Mouse (Mus musculus) stomach, postnatal 0 days (tissue): ENCODE data around the gene Gm28374. TPM values are rescaled to one million over a fixed set of nuclear protein-coding genes. Genes with fewer than 3 reads are reported as not detected.
A peak's percentile ranks its signal among the peaks of the same experiment; 100 is the strongest.
"Not testable (repeated sequence)": the region's sequence is repeated elsewhere in the genome, so short reads cannot be mapped to it uniquely, and the experiment has no call there.

Source experiments
- ATAC-seq: fragments of 200-750 bp; cut with Nextera tagmentation; 2 replicates; pipeline ENCODE4 v1.8.0; 2017; ENCODE audit not compliant: low FRiP score, low TSS enrichment
- DNase-seq: peaks from one replicate; pipeline ENCODE4 v3.0.0-alpha.2; 2016; ENCODE audit warnings: low spot score
- H3K27ac ChIP-seq: fragments of 300-500 bp; sonication (generic); replicated peaks from 2 replicates; pipeline ENCODE4 v1.5.1; 2014; ENCODE audit warnings: mild to moderate bottlenecking, control low read depth
- H3K27me3 ChIP-seq: fragments of 300-500 bp; sonication (generic); 2 replicates; pipeline ENCODE4 v1.6.1; 2014; ENCODE audit warnings: low read length; ENCODE audit not compliant: control insufficient read depth, insufficient read depth
- H3K36me3 ChIP-seq: fragments of 300-500 bp; sonication (generic); 2 replicates; pipeline ENCODE4 v1.6.1; 2014; ENCODE audit warnings: low read length, mixed read lengths; ENCODE audit not compliant: control insufficient read depth, insufficient read depth
- H3K4me1 ChIP-seq: fragments of 300-500 bp; sonication (generic); replicated peaks from 2 replicates; pipeline ENCODE4 v1.6.1; 2014; ENCODE audit warnings: antibody characterized with exemption; ENCODE audit not compliant: control insufficient read depth, insufficient read depth
- H3K4me2 ChIP-seq: fragments of 300-500 bp; sonication (generic); replicated peaks from 2 replicates; pipeline ENCODE4 v1.6.1; 2014; ENCODE audit warnings: low read depth, mild to moderate bottlenecking, control low read depth, moderate library complexity
- H3K4me3 ChIP-seq: fragments of 300-500 bp; sonication (generic); 2 replicates; pipeline ENCODE4 v1.5.1; 2014; ENCODE audit warnings: low read depth, low read length, control low read depth
- H3K9ac ChIP-seq: fragments of 300-500 bp; sonication (generic); 2 replicates; pipeline ENCODE4 v1.6.1; 2014; ENCODE audit warnings: mild to moderate bottlenecking, low read length, control low read depth, mixed read lengths
- H3K9me3 ChIP-seq: fragments of 300-500 bp; sonication (generic); 2 replicates; pipeline ENCODE4 v1.6.1; 2016; ENCODE audit warnings: low read length; ENCODE audit not compliant: control insufficient read depth
- CTCF ChIP-seq: IDR thresholded peaks from 2 replicates; pipeline ENCODE4 v1.5.1; 2016; ENCODE audit warnings: antibody characterized with exemption, low read depth, mild to moderate bottlenecking, moderate library complexity
- EP300 ChIP-seq: optimal IDR thresholded peaks from 2 replicates; pipeline ENCODE3; 2016; ENCODE audit warnings: antibody characterized with exemption
- WGBS: fragments of 180-500 bp; shearing (Covaris S2); extraction: QIAGEN DNeasy Blood & Tissue Kit; methylation state at CpG from one replicate; pipeline ENCODE4 v1.1.7; 2014; 5-methylcytosine and 5-hydroxymethylcytosine counted together
- polyA plus RNA-seq: library from polyadenylated mRNA; unstranded; fragments of >200 nt; fragmentation: Nextera tagmentation; extraction: Ambion mirVana; gene quantifications from 2 replicates; pipeline ENCODE4 v1.2.1, GENCODE M21; 2015

The Gm28374 gene
- 0.52 and 1.0 TPM in 2 replicates for polyA plus RNA-seq

- H3K27me3 ChIP-seq = no peaks in the 10 kb centered on the region
- no peak within 1 kb of the TSS for H3K9ac ChIP-seq
- H3K27ac ChIP-seq = no peak within 1 kb of the TSS
- no peak within 1 kb of the TSS for H3K4me2 ChIP-seq
- H3K36me3 ChIP-seq = peaks cover 8% of the 10 kb centered on the region; the same call in 1 of the 2 replicates
- ATAC-seq = no peak
- no peak for DNase-seq
- no peaks in the 10 kb centered on the region for H3K9me3 ChIP-seq
- H3K4me3 ChIP-seq = no peak within 1 kb of the TSS
- H3K4me1 ChIP-seq = peaks cover 2% of the 10 kb centered on the region; the same call in 1 of the 2 replicates
- WGBS = 85% methylated on average over 9 of the region's 9 CpGs
- no peak for TF ChIP-seq EP300
- TF ChIP-seq CTCF = no peak
Observed at GRCm38 (mm10) chr19:6082156-6082555, at the start of gene Gm28374. Gene Gm28374 (minus strand): TSS chr19:6082256.

DNA sequence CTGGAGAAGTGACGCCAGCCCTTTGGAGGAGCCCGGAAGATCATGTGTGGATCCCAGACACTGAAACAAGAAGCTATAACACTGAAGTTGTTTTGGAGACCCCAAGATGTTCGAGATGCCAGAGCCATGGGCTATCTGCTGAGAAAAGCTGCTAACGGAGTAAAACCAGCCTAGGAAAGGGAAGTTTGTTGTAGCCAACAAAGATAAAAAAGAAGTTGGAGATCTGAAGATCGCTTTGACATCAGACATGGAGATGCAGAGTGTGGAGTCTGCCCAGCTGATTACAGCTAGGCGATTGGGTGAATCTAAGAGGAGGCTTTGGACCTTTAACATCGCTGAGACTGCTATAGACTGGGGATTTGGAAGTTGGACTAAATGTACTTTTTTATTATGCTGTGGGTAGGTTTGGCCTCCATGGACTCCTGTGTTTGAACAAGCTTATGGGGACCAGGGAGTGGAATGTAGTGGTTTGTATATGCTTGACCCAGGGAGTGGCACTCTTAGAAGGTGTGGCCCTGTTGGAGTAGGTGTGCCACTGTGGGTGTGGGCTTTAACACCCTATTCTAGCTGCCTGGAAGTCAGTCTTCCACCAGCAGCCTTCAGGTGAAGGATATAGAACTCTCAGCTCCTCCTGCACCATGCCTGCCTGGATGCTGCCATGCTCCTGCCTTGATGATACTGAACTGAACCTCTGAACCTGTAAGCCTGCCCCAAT lies 48.5 kb upstream of the Gm28374 start:
- H3K27me3 ChIP-seq, H3K4me1 ChIP-seq, H3K4me3 ChIP-seq, H3K27ac ChIP-seq, H3K36me3 ChIP-seq, H3K4me2 ChIP-seq, H3K9me3 ChIP-seq, H3K9ac ChIP-seq: not testable (repeated sequence)
- ATAC-seq (peak; percentile 29; the same call in 1 of the 2 replicates), DNase-seq (peak; percentile 60)
- WGBS = 70% methylated on average over 7 of the region's 7 CpGs

DNA sequence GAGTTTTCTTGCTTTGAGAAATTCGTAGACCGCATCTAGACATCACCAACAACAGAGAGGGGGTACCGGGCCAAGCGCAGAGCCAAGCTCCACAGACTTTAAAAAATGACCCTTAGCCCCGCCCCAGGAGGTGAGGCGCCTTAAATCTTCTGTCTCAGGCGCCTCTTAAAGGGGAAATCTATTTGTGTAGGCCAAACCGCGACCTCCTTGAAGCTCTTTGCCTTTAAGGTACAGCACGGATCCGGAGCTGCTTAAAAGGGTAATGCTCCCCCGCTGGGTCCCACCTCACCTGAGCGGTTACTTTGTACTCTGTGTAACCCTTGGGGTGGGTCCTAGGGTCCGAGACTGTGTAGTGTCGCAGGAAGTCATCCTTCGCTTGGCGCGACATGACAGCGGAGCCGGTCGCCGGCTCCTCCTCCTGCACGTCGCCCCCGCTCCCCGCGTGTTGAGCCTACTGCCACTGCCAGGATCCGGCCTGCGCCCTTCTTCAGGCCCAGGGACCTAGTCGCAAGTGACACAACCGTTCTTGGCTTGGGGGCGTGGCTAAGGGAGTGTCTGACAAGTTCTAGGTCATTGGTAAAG lies 45.8 kb upstream of the Gm28374 start, which contains the start of gene Snx15:
Gene Snx15, minus strand, starts transcription at position 545 of the 582 bp plus-strand sequence.
- H3K4me2 ChIP-seq = peak within 1 kb of the TSS; percentile 59
- peak within 1 kb of the TSS; percentile 45 for H3K4me3 ChIP-seq
- TF ChIP-seq CTCF (0 out of 2 replicates have a peak, but pooled peaks have one; percentile 12), EP300 (no peak)
- H3K4me1 ChIP-seq = no peaks in the 10 kb centered on the region
- peak; percentile 94 for ATAC-seq
- H3K36me3 ChIP-seq = no peaks in the 10 kb centered on the region
- H3K9ac ChIP-seq = peak within 1 kb of the TSS; percentile 68
- no peaks in the 10 kb centered on the region for H3K9me3 ChIP-seq
- 0% methylated on average over 32 of the region's 32 CpGs for WGBS
- peak; percentile 95 for DNase-seq
- H3K27me3 ChIP-seq = no peaks in the 10 kb centered on the region
- H3K27ac ChIP-seq = peak within 1 kb of the TSS; percentile 94

- DNase-seq = no peak
- peak overlapping the region; percentile 59 for H3K4me2 ChIP-seq
- H3K9me3 ChIP-seq = no peaks in the 10 kb centered on the region
- no peaks in the 10 kb centered on the region for H3K27me3 ChIP-seq
- no peaks in the 10 kb centered on the region for H3K36me3 ChIP-seq
- H3K4me3 ChIP-seq = peak overlapping the region; percentile 45
- no peaks in the 10 kb centered on the region for H3K4me1 ChIP-seq
- peak overlapping the region; percentile 94; the same call in 1 of the 2 replicates for H3K27ac ChIP-seq
- ATAC-seq = no peak
- TF ChIP-seq EP300 (no peak), CTCF (no peak)
- 57% methylated on average over 10 of the region's 10 CpGs for WGBS
- no peak overlapping the region for H3K9ac ChIP-seq
Observed at GRCm38 (mm10) chr19:6126789-6127580, 44.9 kb upstream of the Gm28374 start.

- H3K36me3 ChIP-seq = no peaks in the 10 kb centered on the region
- H3K9ac ChIP-seq = no peak overlapping the region
- no peak overlapping the region for H3K27ac ChIP-seq
- H3K9me3 ChIP-seq = no peaks in the 10 kb centered on the region
- ATAC-seq = no peak
- DNase-seq = peak; percentile 46
- H3K4me1 ChIP-seq = no peaks in the 10 kb centered on the region
- no peak overlapping the region for H3K4me2 ChIP-seq
- 25% methylated on average over 4 of the region's 4 CpGs for WGBS
- H3K4me3 ChIP-seq = no peak overlapping the region
- TF ChIP-seq EP300 = no peak
- peak; percentile 88 for TF ChIP-seq CTCF
- no peaks in the 10 kb centered on the region for H3K27me3 ChIP-seq
Observed at GRCm38 (mm10) chr19:6126289-6126688, 44.2 kb upstream of the Gm28374 start.
